In genomic region chr8:80600600-80601170, GRCm38 (mm10) we compare ENCODE assay signal across 18 mouse cellular contexts. TPM values are rescaled to one million over a fixed set of nuclear protein-coding genes. Genes with fewer than 3 reads are reported as not detected.
DNase-seq lines count a peak whose midpoint lies in the region; ATAC-seq and TF ChIP-seq lines count a peak whose summit lies in the region.
"Had no signal": no experiment of that assay in that cellular context is flagged by ENCODE, and none has a peak within 500 bp of the region (broad histone marks: within the 10 kb centered on the region; RNA-seq: fewer than 3 reads in every experiment).

No protein-coding gene starts in this region.

- no peak for TF ChIP-seq CTCF in testis, adult 2 months (IDR thresholded peaks at IDR 0.05; ENCODE audit: control insufficient read depth, insufficient read depth, insufficient replicate concordance, low read depth, low read length)

- TF ChIP-seq POLR2A in testis, adult 2 months (IDR thresholded peaks at IDR 0.05; ENCODE audit: control insufficient read depth, low read depth, low read length), result no peak

- no peak overlapping the region for H3K4me3 ChIP-seq in kidney, embryonic 15.5 days (replicated peaks)
- peak overlapping the region; percentile 75 for H3K4me3 ChIP-seq in testis, adult 2 months (ENCODE audit: control insufficient read depth, low read depth, low read length)
- H3K4me3 ChIP-seq: forebrain, embryonic 10.5 days; intestine, embryonic 15.5 days had no signal

- no peaks in the 10 kb centered on the region for H3K27me3 ChIP-seq in kidney, embryonic 15.5 days
- H3K27me3 ChIP-seq in testis, adult 2 months (ENCODE audit: control insufficient read depth, insufficient read depth, low read length), result no peaks in the 10 kb centered on the region
- H3K27me3 ChIP-seq: intestine, embryonic 15.5 days had no signal

- H3K9me3 ChIP-seq in kidney, embryonic 15.5 days (replicated peaks), result no peaks in the 10 kb centered on the region
- H3K9me3 ChIP-seq: forebrain, embryonic 10.5 days; intestine, embryonic 15.5 days had no signal

- 74% methylated on average over 6 of the region's 6 CpGs for WGBS in kidney, embryonic 15.5 days

- DNase-seq in adrenal gland, postnatal 10 days, result peak; percentile 38
- no peak for DNase-seq in adrenal gland, postnatal 25 days
- peak; percentile 7 to 22 for DNase-seq in heart, postnatal 14 days
- no peak for DNase-seq in heart, adult 11 months
- peak; percentile 40 for DNase-seq in kidney, postnatal 10 days
- no peak for DNase-seq in testis, postnatal 10 days (ENCODE audit: low spot score)
- DNase-seq: adrenal gland, adult 8-10 months; cerebellum, adult 18-20 months; forebrain, postnatal 0 days; liver; thymus, postnatal 36 days had no signal

- no peak overlapping the region for H3K27ac ChIP-seq in kidney, embryonic 15.5 days
- H3K27ac ChIP-seq in testis, adult 2 months (ENCODE audit: control insufficient read depth, insufficient read depth, low read depth, low read length), result no peak overlapping the region
- H3K27ac ChIP-seq: forebrain, embryonic 10.5 days; intestine, embryonic 15.5 days; kidney, postnatal 0 days had no signal

- no peak overlapping the region for H3K9ac ChIP-seq in kidney, embryonic 15.5 days
- H3K9ac ChIP-seq: forebrain, postnatal 0 days; intestine, embryonic 15.5 days had no signal

- no peak overlapping the region for H3K4me2 ChIP-seq in kidney, embryonic 15.5 days
- H3K4me2 ChIP-seq: intestine, embryonic 15.5 days had no signal

- intact Hi-C loops in heart, postnatal 14 days (cut with DNase I), result no loop called here

- ATAC-seq in kidney, embryonic 15.5 days (replicated peaks; ENCODE audit: low FRiP score), result no peak
- ATAC-seq: forebrain, postnatal 0 days; intestine, embryonic 15.5 days; lung, postnatal 0 days had no signal

- H3K4me1 ChIP-seq in kidney, embryonic 15.5 days, result no peaks in the 10 kb centered on the region
- H3K4me1 ChIP-seq in testis, adult 2 months (ENCODE audit: control insufficient read depth, insufficient read depth, low read length), result peaks cover 4% of the 10 kb centered on the region
- H3K4me1 ChIP-seq: forebrain, embryonic 10.5 days; intestine, embryonic 15.5 days had no signal

- no peaks in the 10 kb centered on the region for H3K36me3 ChIP-seq in kidney, embryonic 15.5 days
- H3K36me3 ChIP-seq in testis, adult 2 months (ENCODE audit: control insufficient read depth, insufficient read depth, low read length), result no peaks in the 10 kb centered on the region
- H3K36me3 ChIP-seq: forebrain, embryonic 10.5 days; intestine, embryonic 15.5 days had no signal

RNA-seq across cellular contexts. Expression of gene Frem3, which starts 10.2 kb away (rescaled TPM):
- not detected for total RNA-seq in adrenal gland, postnatal 10 days (2021)
- not detected in 2 replicates for total RNA-seq in adrenal gland, postnatal 25 days (2021)
- total RNA-seq in heart, postnatal 14 days (2021), result under 1 TPM in 1 of 2 experiments, not detected in 1; 0.07 TPM
- 0.19 and 0.22 TPM in 2 replicates for polyA plus RNA-seq in kidney, embryonic 15.5 days (2015; fragmentation: Nextera tagmentation; extraction: Ambion mirVana)
- polyA plus RNA-seq in testis, adult 2 months (2012; rRNA removed), result 0.30 and 0.34 TPM in 2 replicates
- total RNA-seq: adrenal gland, adult 8-10 months; granulocyte monocyte progenitor cell, adult 5-6 weeks had no signal
- polyA plus RNA-seq: forebrain, embryonic 10.5 days had no signal

Comparison
In these comparisons a context has a peak if more than half of its experiments do, and no peak if none do; other contexts are left out.
1. DNase-seq: peak in adrenal gland, postnatal 10 days (single experiment), heart, postnatal 14 days (2 of 2) and kidney, postnatal 10 days (single experiment); none in adrenal gland, postnatal 25 days (single experiment), heart, adult 11 months (single experiment) and testis, postnatal 10 days (single experiment).